Mouse (Mus musculus) heart, adult 2 months (tissue): ENCODE results near the gene Agpat2. TPM values are rescaled to one million over a fixed set of nuclear protein-coding genes. Genes with fewer than 3 reads are reported as not detected.

Experiments used
- DNase-seq, 2 experiments: peaks; one replicate each; pipeline ENCODE4 v3.0.0; 2021
- H3K27ac ChIP-seq: fragments of 200-600 bp; 2 replicates; pipeline ENCODE4 v1.8.1; 2022
- H3K27me3 ChIP-seq: fragments of 200-500 bp; 2 replicates; pipeline ENCODE4 v1.6.1; 2012; ENCODE audit warnings: mild to moderate bottlenecking, low read length, inconsistent platforms, mixed read lengths; ENCODE audit not compliant: control insufficient read depth, insufficient read depth
- H3K36me3 ChIP-seq: fragments of 200-500 bp; 2 replicates; pipeline ENCODE4 v1.6.1; 2012; ENCODE audit warnings: low read length, inconsistent platforms; ENCODE audit not compliant: control insufficient read depth, insufficient read depth
- H3K4me1 ChIP-seq: fragments of 200-500 bp; 2 replicates; pipeline ENCODE4 v1.6.1; 2011; ENCODE audit warnings: low read length; ENCODE audit not compliant: control insufficient read depth, insufficient read depth
- H3K4me3 ChIP-seq: fragments of 200-600 bp; 2 replicates; pipeline ENCODE4 v1.8.1; 2022
- H3K79me2 ChIP-seq: fragments of 200-500 bp; replicated peaks from 2 replicates; pipeline ENCODE4 v1.6.1; 2012; ENCODE audit warnings: mild to moderate bottlenecking, inconsistent platforms, low read length, moderate library complexity, mixed read lengths; ENCODE audit not compliant: control insufficient read depth, insufficient read depth
- H3K9ac ChIP-seq: fragments of 200-500 bp; 2 replicates; pipeline ENCODE4 v1.6.1; 2012; ENCODE audit warnings: low read depth, mild to moderate bottlenecking, control low read depth, inconsistent platforms, low read length, mixed read lengths
- CTCF ChIP-seq: fragments of 200-600 bp; IDR thresholded peaks from 2 replicates; pipeline ENCODE4 v1.8.1; 2022; ENCODE audit warnings: antibody characterized with exemption, mild to moderate bottlenecking, moderate library complexity
- EP300 ChIP-seq: fragments of 200-500 bp; IDR thresholded peaks from 2 replicates; pipeline ENCODE4 v1.6.1; 2011; ENCODE audit warnings: low read depth, low read length, control low read depth; ENCODE audit not compliant: insufficient read depth
- POLR2A ChIP-seq: fragments of 200-500 bp; IDR thresholded peaks from 2 replicates; pipeline ENCODE4 v1.6.1; 2011; ENCODE audit warnings: mild to moderate bottlenecking, low read depth, low read length, control low read depth; ENCODE audit not compliant: insufficient read depth
- WGBS: fragments of 180-500 bp; shearing (Covaris S2); methylation state at CpG from one replicate; pipeline ENCODE4 v1.1.7; 2018; 5-methylcytosine and 5-hydroxymethylcytosine counted together
- intact Hi-C: fragments of 180-260 bp; cut with DNase I; formaldehyde crosslinking; loops from one replicate; pipeline ENCODE4 v1.15.1; 2025
- polyA plus RNA-seq: library from polyadenylated mRNA; depleted of rRNA; stranded (reverse); fragments of >200 nt; gene quantifications from 2 replicates; pipeline ENCODE4 v1.2.3, GENCODE M21; 2012
- total RNA-seq, 2 experiments: library from RNA; stranded (reverse); gene quantifications; 2 replicates each; pipeline ENCODE4 v1.2.3; 2021

Agpat2 gene
- total and polyA plus RNA-seq, 3 experiments = 52.8 to 142 (median 59.2) TPM

- Histone ChIP-seq H3K27ac (no peak overlapping the region), H3K36me3 (no peaks in the 10 kb centered on the region), H3K4me1 (peaks cover 4% of the 10 kb centered on the region), H3K79me2 (no peaks in the 10 kb centered on the region), H3K9ac (no peak overlapping the region), H3K27me3 (no peaks in the 10 kb centered on the region), H3K4me3 (no peak overlapping the region)
- no peak for DNase-seq
- TF ChIP-seq POLR2A = no peak
- TF ChIP-seq CTCF = no peak
- intact Hi-C loops = no loop called here
- 56% methylated on average over 7 of the region's 7 CpGs for WGBS
Measured at GRCm38 (mm10) chr2:26617928-26618327, 13.7 kb upstream of the Agpat2 start.

- no peak overlapping the region for H3K27ac ChIP-seq
- H3K79me2 ChIP-seq = no peaks in the 10 kb centered on the region
- no peak overlapping the region for H3K9ac ChIP-seq
- no peak for DNase-seq
- H3K4me3 ChIP-seq = no peak overlapping the region
- no peaks in the 10 kb centered on the region for H3K36me3 ChIP-seq
- H3K4me1 ChIP-seq = peaks cover 4% of the 10 kb centered on the region
- H3K27me3 ChIP-seq = no peaks in the 10 kb centered on the region
- intact Hi-C loops = no loop called here
- TF ChIP-seq POLR2A (no peak), EP300 (0 out of 2 replicates have a peak, but pooled peaks have one; percentile 16)
- WGBS = 50% methylated on average over 6 of the region's 6 CpGs
Measured at GRCm38 (mm10) chr2:26617331-26617730, 13.1 kb upstream of the Agpat2 start.

- Histone ChIP-seq H3K9ac (peak overlapping the region; percentile 36), H3K27ac (peak overlapping the region; percentile 61), H3K27me3 (no peaks in the 10 kb centered on the region), H3K36me3 (no peaks in the 10 kb centered on the region), H3K4me3 (no peak overlapping the region), H3K79me2 (no peaks in the 10 kb centered on the region), H3K4me1 (peaks cover 6% of the 10 kb centered on the region)
- no peak for DNase-seq
- intact Hi-C loops = no loop called here
- no peak for TF ChIP-seq POLR2A
- no peak for TF ChIP-seq CTCF
- no peak for TF ChIP-seq EP300
- WGBS = 71% methylated on average over 4 of the region's 4 CpGs
Measured at GRCm38 (mm10) chr2:26615459-26616124, 11.4 kb upstream of the Agpat2 start.

GRCm38 (mm10) chr2:26614903-26615302 lies 10.7 kb upstream of the Agpat2 start:
- 0 out of 2 replicates have a peak, but pooled peaks have one; percentile 63 for TF ChIP-seq EP300
- TF ChIP-seq POLR2A = peak; percentile 33; the same call in 1 of the 2 replicates
- TF ChIP-seq CTCF = no peak
- H3K27me3 ChIP-seq = no peaks in the 10 kb centered on the region
- DNase-seq = peak; percentile 51 to 73
- no peaks in the 10 kb centered on the region for H3K36me3 ChIP-seq
- H3K79me2 ChIP-seq = no peaks in the 10 kb centered on the region
- intact Hi-C loops = no loop called here
- H3K4me1 ChIP-seq = peaks cover 6% of the 10 kb centered on the region
- peak overlapping the region; percentile 52 for H3K9ac ChIP-seq
- H3K27ac ChIP-seq = peak overlapping the region; percentile 63
- WGBS = 52% methylated on average over 5 of the region's 5 CpGs
- H3K4me3 ChIP-seq = no peak overlapping the region

- H3K4me3 ChIP-seq = peak overlapping the region; percentile 14; the same call in 1 of the 2 replicates
- H3K27ac ChIP-seq = peak overlapping the region; percentile 61
- no peaks in the 10 kb centered on the region for H3K27me3 ChIP-seq
- intact Hi-C loops = no loop called here
- H3K36me3 ChIP-seq = no peaks in the 10 kb centered on the region
- no peaks in the 10 kb centered on the region for H3K79me2 ChIP-seq
- peaks cover 4% of the 10 kb centered on the region for H3K4me1 ChIP-seq
- no peak overlapping the region for H3K9ac ChIP-seq
- TF ChIP-seq POLR2A (no peak), CTCF (no peak)
- DNase-seq = no peak
Measured at GRCm38 (mm10) chr2:26611896-26612295, 7.7 kb upstream of the Agpat2 start.

GRCm38 (mm10) chr2:26611054-26611453 lies 6.8 kb upstream of the Agpat2 start:
- Histone ChIP-seq H3K27ac (peak overlapping the region; percentile 86), H3K4me1 (peaks cover 4% of the 10 kb centered on the region), H3K79me2 (no peaks in the 10 kb centered on the region), H3K9ac (no peak overlapping the region), H3K27me3 (no peaks in the 10 kb centered on the region), H3K36me3 (no peaks in the 10 kb centered on the region), H3K4me3 (no peak overlapping the region)
- TF ChIP-seq POLR2A = no peak
- no peak for TF ChIP-seq EP300
- TF ChIP-seq CTCF = no peak
- no peak for DNase-seq
- intact Hi-C loops = no loop called here
